Mouse (Mus musculus): ENCODE data around the gene Olfr172. TPM values are rescaled to one million over a fixed set of nuclear protein-coding genes. Genes with fewer than 3 reads are reported as not detected.

Gene Olfr172
- total RNA-seq (2021): not detected
- long read RNA-seq, experiment 1: 0 reads
- long read RNA-seq, experiment 2: 0 reads

DNA sequence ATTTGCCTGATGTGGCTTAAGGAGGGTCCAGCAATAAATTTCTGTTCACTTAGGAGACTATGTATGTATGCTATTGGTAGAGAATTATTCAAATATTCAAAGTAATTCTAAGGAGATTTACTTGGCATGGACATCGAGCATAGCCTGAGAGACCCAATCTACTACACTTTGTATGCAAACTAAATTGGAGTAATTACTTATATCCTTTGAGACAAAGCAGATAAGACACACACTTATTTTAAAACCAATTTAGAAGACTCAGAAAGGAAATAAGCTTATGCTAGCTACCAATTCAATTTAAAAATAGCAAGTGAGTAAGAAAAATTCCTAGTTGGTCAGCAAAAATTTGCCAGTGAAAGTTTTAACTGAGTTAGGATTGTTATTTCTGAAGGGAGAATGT is at the start of gene Olfr172:
TSS of gene Olfr172 (minus strand) at position 101 of the 400 bp plus-strand sequence.
- no peak for DNase-seq

DNA sequence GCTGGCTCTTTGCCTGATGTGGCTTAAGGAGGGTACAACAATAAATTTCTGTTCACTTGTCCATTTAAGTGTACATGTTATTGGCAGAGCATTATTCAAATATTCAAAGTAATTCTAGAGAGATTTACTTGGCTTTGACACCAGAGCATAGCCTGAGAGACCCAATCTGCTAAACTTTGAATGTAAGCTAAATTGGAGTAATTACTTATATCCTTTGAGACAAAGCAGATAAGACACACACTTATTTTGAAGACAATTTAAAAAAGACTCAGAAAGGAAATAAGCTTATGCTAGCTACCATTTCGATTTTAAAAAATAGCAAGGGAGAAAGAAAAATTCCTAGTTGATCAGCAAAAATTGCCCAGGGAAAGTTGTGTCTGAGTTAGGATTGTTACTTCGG is 37.2 kb upstream of the Olfr172 start, which contains the start of gene Olfr173:
TSS of gene Olfr173 (minus strand) at position 101 of the 400 bp plus-strand sequence.
- no peak for DNase-seq

DNA sequence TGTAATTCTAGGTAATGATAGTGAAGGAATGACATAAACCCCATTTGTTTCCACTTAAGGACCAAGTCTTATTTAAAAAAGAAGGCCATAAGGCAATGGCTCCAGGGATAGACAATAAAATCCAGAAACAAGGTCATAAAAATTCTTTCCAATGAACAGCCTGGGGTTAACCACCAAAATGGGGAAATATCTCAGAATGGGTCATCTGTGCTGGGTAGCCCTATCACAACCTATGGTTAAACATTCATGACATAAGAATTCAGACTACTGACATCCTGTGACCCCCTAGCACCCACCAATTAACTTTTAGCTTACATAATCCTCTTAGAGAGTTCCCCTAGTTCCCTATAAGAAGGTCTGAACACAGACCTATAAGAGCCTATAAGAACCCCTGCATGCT is 6.8 kb downstream of the Olfr172 start:
- DNase-seq: no peak

DNA sequence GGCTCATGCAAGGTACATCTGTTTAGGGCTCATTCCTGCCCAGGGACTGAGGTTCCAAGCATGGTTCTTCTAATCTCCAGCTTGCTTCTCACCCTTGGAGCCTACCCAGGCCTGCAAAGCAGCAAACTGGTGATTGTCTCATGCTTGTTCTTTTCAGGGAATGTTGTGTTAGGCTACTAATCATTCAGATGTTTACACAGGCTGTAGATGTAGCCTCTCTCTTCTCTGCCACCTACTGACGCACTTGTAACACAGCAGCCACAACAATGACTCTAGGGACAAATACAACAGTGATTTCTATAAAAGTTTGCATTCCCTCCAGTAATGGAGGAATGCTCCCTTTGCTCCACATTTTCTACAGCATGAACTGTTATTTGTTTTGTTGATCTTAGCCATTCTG is 11.7 kb downstream of the Olfr172 start:
- no peak for DNase-seq

DNA sequence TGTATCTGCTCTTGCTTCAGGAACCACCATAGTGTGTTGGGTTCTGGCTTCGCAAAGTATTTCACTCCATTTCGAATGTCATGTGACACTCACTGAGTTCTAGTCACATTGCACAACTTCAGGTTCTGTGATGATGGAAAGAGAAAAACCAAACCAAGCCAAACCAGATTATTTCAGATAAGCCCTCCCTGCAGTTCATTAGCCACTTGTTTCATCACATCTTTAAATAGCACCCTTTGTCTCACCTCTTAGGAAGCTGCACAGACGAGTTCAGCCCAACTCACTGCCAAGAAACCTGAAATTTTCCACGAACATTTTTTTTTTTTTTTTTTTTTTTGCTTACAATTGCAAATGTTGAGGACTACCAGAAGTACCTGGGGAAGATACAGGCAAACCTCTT is 16.3 kb downstream of the Olfr172 start:
- no peak for DNase-seq

DNA sequence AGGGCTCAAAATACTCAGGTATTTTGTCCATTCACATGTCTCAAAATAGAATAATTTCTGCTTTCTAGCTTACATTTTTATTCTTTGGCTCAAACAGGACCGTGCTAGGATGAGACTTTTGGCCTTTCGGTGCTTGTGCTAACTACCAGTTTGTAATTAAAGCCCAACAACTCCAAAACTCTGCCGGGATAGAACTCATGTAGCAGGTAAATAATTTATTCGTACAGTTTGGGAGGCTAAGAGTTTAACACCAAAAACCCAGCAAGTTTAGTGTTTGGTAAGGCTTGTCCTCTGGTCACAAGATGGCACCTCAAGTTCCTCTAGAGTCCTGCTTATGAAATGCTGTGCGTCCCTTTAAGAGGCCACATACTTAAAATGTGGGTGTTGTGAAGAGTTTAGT is 22.2 kb downstream of the Olfr172 start:
- no peak for DNase-seq

DNA sequence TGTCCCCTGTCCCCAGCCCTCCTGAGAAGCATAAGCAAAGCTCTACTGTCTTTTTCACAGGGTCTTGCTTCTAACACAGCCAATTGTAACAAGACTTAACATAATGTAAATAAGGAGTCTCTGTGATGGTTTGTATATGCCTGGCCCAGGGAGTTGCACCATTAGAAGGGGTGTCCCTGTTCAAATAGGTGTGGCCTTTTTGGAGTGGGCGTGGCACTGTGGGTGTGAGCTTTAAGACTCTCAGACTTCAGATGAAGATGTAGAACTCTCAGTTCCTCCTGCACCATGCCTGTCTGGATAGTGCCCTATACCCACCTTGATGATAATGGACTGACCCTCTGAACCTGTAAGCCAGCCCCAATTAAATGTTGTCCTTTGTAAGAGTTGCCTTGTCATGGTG is 24.2 kb downstream of the Olfr172 start:
- no peak for DNase-seq

DNA sequence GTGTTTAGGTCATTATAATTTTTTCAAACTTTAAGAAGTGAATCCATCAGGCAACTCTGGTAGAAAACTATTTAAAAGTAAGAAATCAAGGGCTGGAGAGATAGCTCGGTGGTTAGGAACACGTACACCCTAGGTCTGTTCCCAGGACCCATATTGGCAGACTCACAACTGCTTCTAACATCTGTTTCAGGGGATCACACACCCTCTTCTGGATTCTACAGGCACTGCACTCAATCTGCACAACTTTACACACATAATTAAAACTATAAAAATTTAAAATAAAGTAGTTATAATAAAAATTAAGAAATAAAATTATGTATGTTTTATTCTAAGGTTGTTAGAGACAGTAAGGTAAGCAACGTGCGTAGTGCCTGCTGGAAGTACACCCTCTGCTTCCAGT is 24.8 kb downstream of the Olfr172 start:
- no peak for DNase-seq

DNA sequence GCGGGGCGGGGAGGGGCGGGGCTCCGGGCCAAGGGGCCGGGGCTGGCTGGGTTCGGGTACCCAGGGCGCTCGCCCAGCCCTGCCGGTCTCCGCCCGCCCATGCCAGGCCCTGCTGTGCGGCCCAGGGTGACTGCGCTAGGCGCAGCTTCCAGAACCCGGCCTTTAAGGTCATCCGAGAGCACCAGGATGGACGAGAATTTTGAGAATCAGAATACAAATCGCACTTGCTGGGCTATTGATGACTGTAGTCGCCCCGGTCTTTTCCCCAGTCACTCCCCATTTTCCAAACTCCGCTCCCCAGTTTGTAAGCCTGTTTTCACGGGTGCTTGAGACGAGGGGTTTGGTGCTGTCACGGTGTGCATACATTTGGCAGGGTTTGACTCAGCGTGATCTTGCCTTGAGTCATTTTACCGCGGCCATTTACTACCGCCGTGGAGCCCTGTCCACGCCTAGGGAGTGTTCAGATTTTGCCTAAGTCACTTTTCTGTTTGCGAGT is 34.8 kb downstream of the Olfr172 start:
- no peak for DNase-seq

DNA sequence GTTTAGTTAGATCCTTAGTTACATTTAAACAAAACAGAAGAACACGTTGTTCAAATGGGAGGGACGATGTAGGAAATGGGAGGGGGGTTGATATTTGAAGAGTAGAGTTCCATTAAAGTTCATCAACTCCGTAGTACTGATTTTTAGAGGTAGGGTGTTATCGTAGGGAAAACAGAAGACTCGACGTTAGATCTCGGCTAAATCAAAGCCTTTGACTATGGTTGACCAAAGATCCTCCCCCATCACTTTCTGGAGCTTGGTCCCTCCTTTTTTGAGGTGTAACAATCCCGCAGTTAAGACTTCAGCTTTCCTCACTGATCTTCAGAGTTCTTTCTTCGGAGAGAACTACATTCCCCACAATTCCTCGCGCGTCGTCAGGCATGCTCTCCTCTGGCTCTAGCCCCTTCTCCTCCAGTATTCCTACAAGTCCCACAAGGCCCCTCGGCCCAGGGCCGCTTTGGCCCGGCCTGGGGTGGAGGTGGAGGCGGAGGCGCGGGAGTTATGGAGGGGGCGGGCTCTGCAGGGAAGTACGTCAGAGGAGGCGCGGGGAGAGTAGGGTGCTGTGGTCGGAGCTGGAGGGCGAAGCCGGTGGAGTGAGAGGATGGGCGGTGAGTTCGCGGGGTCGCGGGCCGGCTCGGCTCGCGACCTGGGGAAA is 35.4 kb downstream of the Olfr172 start, which contains the start of gene Cldnd1:
TSS of gene Cldnd1 (plus strand) at position 434 of the 655 bp plus-strand sequence.
- peak; percentile 96 for DNase-seq

DNA sequence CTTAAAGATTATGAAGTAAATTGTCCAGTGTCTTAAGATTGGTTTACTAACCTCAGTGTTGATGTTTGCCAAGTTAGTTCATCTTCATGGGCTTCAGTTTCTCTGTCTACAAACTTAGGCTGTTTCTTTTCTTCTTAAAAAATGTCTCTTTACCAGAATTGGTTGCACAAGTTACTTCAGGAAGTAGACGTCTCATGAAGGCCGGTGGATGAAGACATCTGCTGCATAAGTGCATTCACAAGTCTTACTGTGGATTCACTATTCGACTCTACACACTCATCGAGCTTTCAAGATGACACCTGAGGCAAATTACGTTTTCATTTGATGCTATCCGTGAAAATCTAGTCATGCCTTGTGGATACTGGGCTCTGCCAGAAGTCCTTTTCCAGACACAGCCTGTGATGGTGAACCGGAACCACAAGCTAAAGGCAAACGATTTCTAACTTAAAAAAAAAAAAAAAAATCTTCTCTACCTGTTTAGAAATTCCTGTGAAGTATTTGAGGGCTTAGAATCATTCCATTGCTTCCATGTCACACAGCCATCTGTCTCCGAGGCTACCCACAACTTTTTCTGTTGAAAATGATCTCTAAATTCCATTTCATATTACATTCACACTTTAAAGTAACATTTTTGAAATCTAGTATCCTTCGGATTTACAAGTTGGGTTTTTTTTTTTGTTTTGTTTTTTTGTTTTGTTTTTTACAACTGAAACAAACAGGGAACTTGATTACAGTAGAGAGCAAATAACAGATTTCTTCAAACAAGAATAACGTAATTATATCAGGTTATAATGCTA is 36.1 kb downstream of the Olfr172 start:
- DNase-seq: no peak

DNA sequence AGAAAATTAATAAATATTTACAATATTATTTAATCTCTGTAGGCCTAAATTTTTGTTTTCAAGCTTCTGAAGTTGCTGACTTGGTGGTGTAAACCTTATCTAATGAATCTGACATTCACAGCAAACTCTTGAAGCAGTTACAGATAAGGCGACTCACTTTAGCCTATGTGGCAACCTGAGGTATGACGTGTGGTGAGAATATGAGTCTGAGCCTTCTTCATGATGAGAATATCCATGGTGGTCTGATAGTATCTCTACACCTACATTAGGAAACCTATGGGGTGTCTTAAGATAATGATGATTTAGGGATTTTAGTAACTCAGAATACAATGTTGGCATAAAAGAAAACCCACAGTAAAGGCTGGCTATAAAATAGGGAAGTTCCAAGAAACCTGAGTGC is 40.7 kb downstream of the Olfr172 start:
- no peak for DNase-seq

DNA sequence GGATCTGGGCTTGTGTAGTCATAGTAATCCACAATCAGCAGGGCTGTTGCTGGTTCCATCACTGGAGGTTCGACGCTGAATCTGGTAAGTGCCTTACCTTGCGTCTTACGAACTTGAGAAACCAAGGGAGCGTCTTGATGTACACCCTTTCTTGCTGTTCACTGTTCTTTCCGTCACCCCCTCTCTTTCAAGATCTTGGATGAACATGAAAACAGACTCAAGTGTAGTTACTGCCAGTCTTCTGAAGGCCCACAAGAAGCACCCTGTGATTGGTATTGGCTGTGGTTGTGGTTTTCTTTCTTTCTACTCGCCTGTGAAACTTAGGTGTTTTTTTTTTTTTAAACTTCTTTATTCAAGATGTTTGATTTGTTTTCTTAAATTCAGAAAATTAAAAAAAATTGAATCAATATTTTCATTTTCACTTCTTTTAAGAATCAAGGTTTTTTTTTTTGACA is 44.3 kb downstream of the Olfr172 start, which contains the start of gene Gpr15:
TSS of gene Gpr15 (minus strand) at position 405 of the 455 bp plus-strand sequence.
- no peak for DNase-seq

DNA sequence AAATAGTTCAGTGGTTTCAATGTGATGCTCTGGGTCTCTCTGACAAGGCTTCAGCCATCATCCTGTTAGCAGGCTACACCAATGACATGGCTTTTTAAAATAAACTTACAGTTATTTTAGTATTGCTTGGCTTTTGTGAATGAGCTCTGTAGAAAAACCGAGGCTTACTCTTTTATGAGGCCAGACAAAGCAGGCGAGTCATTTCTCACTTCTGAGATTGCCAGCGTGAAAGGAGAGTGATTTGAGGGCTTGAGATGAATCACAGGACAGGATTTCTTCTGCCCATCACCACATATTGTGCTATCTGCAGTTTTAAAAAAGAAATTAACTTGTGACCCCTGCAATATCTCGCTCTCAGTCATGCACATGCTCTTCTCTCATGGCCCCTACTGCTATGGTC is 48.0 kb downstream of the Olfr172 start:
- no peak for DNase-seq

DNA sequence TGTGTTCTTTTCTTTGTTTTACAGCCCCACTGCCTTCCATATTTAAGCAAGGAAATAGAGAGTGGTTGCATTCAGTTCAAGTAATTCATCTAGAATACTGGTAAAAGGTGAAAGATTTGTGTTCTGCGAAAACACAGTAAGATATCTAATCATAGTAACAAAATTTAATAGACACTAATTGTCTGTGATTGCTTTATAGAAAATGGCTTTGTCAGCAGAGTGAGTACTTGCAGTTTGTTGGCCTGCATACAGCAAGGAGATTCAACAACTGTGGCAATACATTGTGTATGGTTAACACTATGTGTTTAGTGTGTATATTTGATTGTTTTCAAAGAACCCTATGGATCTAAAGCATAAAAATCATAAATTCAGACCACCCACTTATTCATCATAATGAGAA is 49.8 kb downstream of the Olfr172 start:
- no peak for DNase-seq

DNA sequence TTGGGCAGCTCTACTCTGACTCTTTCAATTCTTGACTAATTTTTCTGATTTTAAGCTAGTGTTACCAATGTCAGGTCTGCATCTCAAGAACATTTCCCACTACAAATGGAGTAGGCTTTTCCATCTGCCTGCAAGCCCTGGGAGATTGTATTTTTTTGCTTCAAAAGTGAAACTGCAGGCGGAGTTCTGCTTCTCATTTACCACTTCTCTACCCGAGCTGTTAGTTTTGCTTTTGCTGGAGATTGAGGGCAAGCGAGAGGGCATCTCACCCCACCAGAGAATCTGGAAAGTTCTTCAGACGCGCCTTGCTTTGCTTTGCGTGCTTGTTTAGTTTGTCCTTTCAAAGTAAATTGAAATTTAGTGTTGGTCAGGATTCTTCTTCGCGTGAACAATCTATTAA is 50.8 kb downstream of the Olfr172 start:
- DNase-seq: no peak

Small RNA genes lying within 50 kb of the gene (microRNA-seq; reads per million reads assigned to microRNA genes)
- not detected for gene Gm27564

Other genes starting within 250 kb of the Olfr172 start
- gene St3gal6, start 238.9 kb downstream of the Olfr172 start, total RNA-seq (2021): 10 to 100 TPM; 23.2 to 29.1 TPM
- gene Gm813, start 146.2 kb downstream of the Olfr172 start, total RNA-seq (2021): not detected
- gene E330017A01Rik, start 124.4 kb downstream of the Olfr172 start, total RNA-seq (2021): not detected
- 10 to 100 TPM; 33.6 to 36.4 TPM for gene Cpox, start 92.9 kb downstream of the Olfr172 start, total RNA-seq (2021)
- not detected for gene Gpr15, start 44.1 kb downstream of the Olfr172 start, total RNA-seq (2021)
- gene Cldnd1, start 35.3 kb downstream of the Olfr172 start, total RNA-seq (2021): 10 to 100 TPM; 65.5 to 80.0 TPM
- gene Olfr173, start 37.1 kb upstream of the Olfr172 start, total RNA-seq (2021): not detected
- not detected for gene Olfr175-ps1, start 63.6 kb upstream of the Olfr172 start, total RNA-seq (2021)
- not detected for gene Olfr177, start 111.6 kb upstream of the Olfr172 start, total RNA-seq (2021)
- gene Olfr178, start 128.9 kb upstream of the Olfr172 start, total RNA-seq (2021): not detected
- gene Olfr181, start 165.6 kb upstream of the Olfr172 start, total RNA-seq (2021): not detected
- gene Olfr180, start 166.2 kb upstream of the Olfr172 start, total RNA-seq (2021): not detected
- not detected for gene Olfr183, start 232.2 kb upstream of the Olfr172 start, total RNA-seq (2021)

All from adrenal gland, postnatal 10 days (tissue).